Mouse (Mus musculus) heart, embryonic 13.5 days (tissue): Measurements from ENCODE around the gene Hdac8. TPM values are rescaled to one million over a fixed set of nuclear protein-coding genes. Genes with fewer than 3 reads are reported as not detected.

ENCODE experiments used
- ATAC-seq: fragments of 200-750 bp; cut with Nextera tagmentation; 2 replicates; pipeline ENCODE4 v1.8.0; 2017; ENCODE audit warnings: moderate TSS enrichment; ENCODE audit not compliant: insufficient number of reproducible peaks, low FRiP score, low TSS enrichment; ENCODE audit errors: extremely low read depth
- H3K27ac ChIP-seq: fragments of 300-500 bp; sonication (generic); replicated peaks from 2 replicates; pipeline ENCODE4 v1.5.1; 2015; ENCODE audit warnings: moderate library complexity, mild to moderate bottlenecking, inconsistent platforms
- H3K27me3 ChIP-seq: fragments of 300-500 bp; sonication (generic); replicated peaks from 2 replicates; pipeline ENCODE4 v1.6.1; 2015; ENCODE audit warnings: mild to moderate bottlenecking, inconsistent platforms
- H3K36me3 ChIP-seq: fragments of 300-500 bp; sonication (generic); 2 replicates; pipeline ENCODE4 v1.6.1; 2015; ENCODE audit warnings: mild to moderate bottlenecking, inconsistent platforms
- H3K4me1 ChIP-seq: fragments of 300-500 bp; sonication (generic); 2 replicates; pipeline ENCODE4 v1.6.1; 2015; ENCODE audit warnings: inconsistent platforms
- H3K4me2 ChIP-seq: fragments of 300-500 bp; sonication (generic); 2 replicates; pipeline ENCODE4 v1.6.1; 2015; ENCODE audit warnings: inconsistent platforms, mild to moderate bottlenecking, moderate library complexity
- H3K4me3 ChIP-seq: fragments of 300-500 bp; sonication (generic); 2 replicates; pipeline ENCODE4 v1.5.1; 2015; ENCODE audit warnings: moderate library complexity, mild to moderate bottlenecking, inconsistent platforms
- H3K9ac ChIP-seq: fragments of 300-500 bp; sonication (generic); 2 replicates; pipeline ENCODE4 v1.6.1; 2015; ENCODE audit warnings: inconsistent platforms, mild to moderate bottlenecking, moderate library complexity
- H3K9me3 ChIP-seq: fragments of 300-500 bp; sonication (generic); 2 replicates; pipeline ENCODE4 v1.6.1; 2016; ENCODE audit warnings: inconsistent platforms
- whole genome bisulfite sequencing: fragments of 180-500 bp; shearing (Covaris S2); methylation state at CpG from one replicate; pipeline ENCODE4 v1.1.7; 2015; ENCODE audit warnings: mixed read lengths; 5-methylcytosine and 5-hydroxymethylcytosine counted together
- polyA plus RNA-seq: library from polyadenylated mRNA; unstranded; fragments of >200 nt; fragmentation: Nextera tagmentation; extraction: Ambion mirVana; gene quantifications from 2 replicates; pipeline ENCODE4 v1.2.1, GENCODE M21; 2015

The Hdac8 gene
- polyA plus RNA-seq, 1 experiment from 2014 or later = 5.8 TPM

DNA sequence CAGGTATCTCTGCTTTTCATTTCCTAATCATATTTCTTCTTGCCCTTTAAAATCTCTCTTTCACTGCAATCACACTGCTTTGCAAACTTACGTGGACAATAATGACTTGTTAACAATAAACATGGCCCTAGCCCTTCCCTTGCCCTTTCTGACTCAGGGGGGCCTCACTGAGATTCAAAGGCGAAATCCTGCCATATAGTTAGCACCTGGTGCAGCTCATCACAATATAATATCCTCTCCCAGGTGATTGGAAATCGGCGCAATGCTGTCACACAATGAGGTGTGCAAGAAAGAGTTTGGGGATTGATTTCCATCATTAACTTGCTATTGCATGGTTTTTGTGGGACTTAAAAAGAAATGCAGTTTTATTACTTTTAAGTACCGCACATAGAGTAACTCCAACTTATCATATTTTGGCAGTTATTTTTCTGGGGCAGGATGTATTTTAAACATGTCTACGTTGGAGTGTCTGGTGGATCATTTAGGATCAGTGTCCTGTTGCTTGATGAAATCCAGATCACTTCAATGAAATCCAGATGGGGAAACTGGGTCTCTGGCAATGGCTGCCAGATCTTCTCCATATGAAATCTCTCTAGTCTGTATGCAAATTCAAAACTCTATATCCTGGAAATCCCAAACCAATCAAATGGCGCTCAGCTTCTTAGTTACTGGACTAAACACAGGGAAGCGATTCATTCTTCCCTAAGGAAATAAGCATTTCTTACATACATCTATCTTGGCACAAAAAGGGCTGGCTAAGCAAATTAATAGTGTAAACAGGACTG is 86.6 kb downstream of the Hdac8 start:
- Histone ChIP-seq H3K9ac (no peak overlapping the region), H3K9me3 (no peaks in the 10 kb centered on the region), H3K4me1 (no peaks in the 10 kb centered on the region), H3K4me3 (no peak overlapping the region), H3K27ac (no peak overlapping the region), H3K36me3 (no peaks in the 10 kb centered on the region), H3K27me3 (peaks cover 42% of the 10 kb centered on the region), H3K4me2 (no peak overlapping the region)
- no peak for ATAC-seq
- 79% methylated on average over 8 of the region's 8 CpGs for WGBS

DNA sequence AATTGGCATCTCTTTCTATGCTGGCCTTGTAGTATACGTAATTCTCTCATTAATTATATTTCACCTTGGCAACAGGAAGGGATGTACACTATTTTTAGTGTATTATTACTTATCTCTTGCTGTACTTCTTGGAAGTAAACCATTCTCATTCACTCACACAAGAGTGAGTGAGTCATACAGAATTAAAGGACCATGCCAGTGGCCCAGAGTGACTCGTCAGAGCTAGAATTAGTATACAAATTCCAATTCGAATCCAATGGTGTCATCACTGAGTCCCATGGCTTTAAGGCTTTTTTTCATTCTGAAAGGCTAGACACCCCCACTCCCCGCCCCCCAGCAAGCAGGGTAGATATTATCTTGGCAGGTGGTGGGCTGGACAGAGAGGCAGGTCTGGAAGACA is 88.2 kb downstream of the Hdac8 start:
- H3K4me2 ChIP-seq = no peak overlapping the region
- no peaks in the 10 kb centered on the region for H3K9me3 ChIP-seq
- peaks cover 38% of the 10 kb centered on the region for H3K27me3 ChIP-seq
- no peak for ATAC-seq
- H3K36me3 ChIP-seq = no peaks in the 10 kb centered on the region
- H3K27ac ChIP-seq = no peak overlapping the region
- H3K4me1 ChIP-seq = no peaks in the 10 kb centered on the region
- no peak overlapping the region for H3K9ac ChIP-seq
- H3K4me3 ChIP-seq = no peak overlapping the region
- WGBS = 60% methylated on average over 4 of the region's 4 CpGs

DNA sequence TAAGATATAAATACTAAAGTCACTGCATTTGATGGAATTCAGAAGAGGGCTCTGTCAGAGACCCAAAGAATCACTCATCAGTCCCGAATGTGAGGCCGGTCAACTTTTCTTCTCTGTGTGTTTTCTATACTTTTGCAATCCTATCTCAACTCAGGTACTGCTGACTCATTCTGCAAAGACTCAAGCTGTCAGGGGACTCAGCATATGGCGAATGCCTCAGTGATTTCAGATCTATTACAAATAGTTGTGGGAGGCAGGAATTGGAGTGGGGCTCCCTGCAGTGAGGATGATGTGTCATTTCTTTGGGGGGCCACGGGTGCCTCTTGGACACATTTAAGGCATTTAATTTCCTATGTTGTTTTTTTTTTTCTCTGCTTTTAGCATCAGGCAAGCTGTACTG is 88.8 kb downstream of the Hdac8 start:
- ATAC-seq = no peak

DNA sequence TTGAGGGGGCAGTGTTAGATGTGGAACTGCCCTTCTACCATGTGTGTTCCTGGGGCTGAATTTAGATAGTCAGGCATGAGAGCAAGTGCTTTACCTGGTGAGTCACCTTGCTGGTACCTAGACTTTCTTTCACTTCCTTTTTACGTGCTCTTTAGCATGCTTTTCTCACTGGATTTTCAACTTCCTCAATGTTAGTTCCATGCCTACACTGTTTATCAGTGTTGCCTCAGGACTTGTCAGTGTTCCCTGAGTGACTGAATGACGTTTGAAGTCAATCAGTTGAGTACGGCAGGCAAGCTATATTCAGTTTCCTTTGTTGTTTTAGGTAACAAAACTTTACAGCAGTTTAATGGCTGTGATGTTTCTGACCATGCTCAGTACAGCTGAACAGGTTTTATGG is 120.4 kb downstream of the Hdac8 start:
- WGBS = 42% methylated on average over 3 of the region's 3 CpGs
- peaks cover 25% of the 10 kb centered on the region for H3K27me3 ChIP-seq
- H3K27ac ChIP-seq = no peak overlapping the region
- ATAC-seq = no peak
- H3K9ac ChIP-seq = no peak overlapping the region
- no peaks in the 10 kb centered on the region for H3K36me3 ChIP-seq
- no peak overlapping the region for H3K4me3 ChIP-seq
- no peaks in the 10 kb centered on the region for H3K9me3 ChIP-seq
- H3K4me1 ChIP-seq = 0 out of 2 replicates have a peak, but pooled peaks cover 8% of the 10 kb centered on the region
- no peak overlapping the region for H3K4me2 ChIP-seq

More for the DNA sequence above, 88.8 kb downstream of the Hdac8 start:
- Histone ChIP-seq H3K4me3 (no peak overlapping the region), H3K4me1 (no peaks in the 10 kb centered on the region), H3K36me3 (no peaks in the 10 kb centered on the region), H3K4me2 (no peak overlapping the region), H3K9ac (no peak overlapping the region), H3K27ac (no peak overlapping the region), H3K27me3 (peaks cover 40% of the 10 kb centered on the region), H3K9me3 (no peaks in the 10 kb centered on the region)
- WGBS = 42% methylated on average over 4 of the region's 4 CpGs

GRCm38 (mm10) chrX:102383151-102383550 is 122.0 kb downstream of the Hdac8 start:
- peaks cover 25% of the 10 kb centered on the region for H3K27me3 ChIP-seq
- no peak overlapping the region for H3K27ac ChIP-seq
- 0 out of 2 replicates have a peak, but pooled peaks cover 8% of the 10 kb centered on the region for H3K4me1 ChIP-seq
- no peak overlapping the region for H3K9ac ChIP-seq
- H3K36me3 ChIP-seq = no peaks in the 10 kb centered on the region
- H3K9me3 ChIP-seq = no peaks in the 10 kb centered on the region
- no peak for ATAC-seq
- no peak overlapping the region for H3K4me2 ChIP-seq
- no peak overlapping the region for H3K4me3 ChIP-seq
- 70% methylated on average over 7 of the region's 7 CpGs for WGBS

DNA sequence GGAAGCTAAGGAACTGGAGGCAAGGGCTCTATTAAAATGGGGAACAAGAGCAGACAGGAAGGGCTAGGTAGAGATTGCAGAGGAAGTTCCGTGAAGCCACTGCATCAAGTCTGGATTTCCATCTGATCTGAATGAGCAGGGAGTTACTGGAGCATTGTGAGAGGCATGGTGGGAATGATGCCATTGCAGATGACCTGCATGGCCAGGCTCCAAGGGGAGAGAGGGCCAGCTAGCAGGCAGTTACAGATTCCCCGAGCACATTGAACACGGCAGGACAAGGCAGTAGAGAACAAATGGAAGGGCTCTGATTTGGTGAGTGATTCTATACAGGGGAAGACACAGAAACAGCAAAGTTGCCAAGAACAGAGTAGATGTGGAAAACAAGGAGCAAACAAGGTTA is 138.6 kb downstream of the Hdac8 start:
- peaks cover 13% of the 10 kb centered on the region; the same call in 1 of the 2 replicates for H3K27me3 ChIP-seq
- no peak for ATAC-seq
- no peak overlapping the region for H3K4me2 ChIP-seq

GRCm38 (mm10) chrX:102362244-102362643 is 142.9 kb downstream of the Hdac8 start:
- Histone ChIP-seq H3K9ac (no peak overlapping the region), H3K27me3 (no peaks in the 10 kb centered on the region; the same call in 1 of the 2 replicates), H3K4me3 (no peak overlapping the region), H3K4me1 (no peaks in the 10 kb centered on the region), H3K27ac (no peak overlapping the region), H3K9me3 (no peaks in the 10 kb centered on the region), H3K36me3 (no peaks in the 10 kb centered on the region), H3K4me2 (no peak overlapping the region)
- no peak for ATAC-seq
- 79% methylated on average over 2 of the region's 2 CpGs for WGBS

More for the DNA sequence above, 138.6 kb downstream of the Hdac8 start:
- H3K36me3 ChIP-seq = no peaks in the 10 kb centered on the region
- WGBS = 78% methylated on average over 3 of the region's 3 CpGs
- H3K27ac ChIP-seq = no peak overlapping the region
- H3K4me3 ChIP-seq = no peak overlapping the region
- no peak overlapping the region for H3K9ac ChIP-seq
- H3K9me3 ChIP-seq = no peaks in the 10 kb centered on the region
- no peaks in the 10 kb centered on the region for H3K4me1 ChIP-seq

GRCm38 (mm10) chrX:102353412-102353811 is 151.7 kb downstream of the Hdac8 start:
- H3K4me1 ChIP-seq = peaks cover 33% of the 10 kb centered on the region
- H3K36me3 ChIP-seq = 0 out of 2 replicates have a peak, but pooled peaks cover 4% of the 10 kb centered on the region
- no peak overlapping the region for H3K27ac ChIP-seq
- no peak overlapping the region for H3K4me2 ChIP-seq
- no peak overlapping the region for H3K9ac ChIP-seq
- peaks cover 2% of the 10 kb centered on the region for H3K27me3 ChIP-seq
- WGBS = 81% methylated on average over 3 of the region's 3 CpGs
- H3K9me3 ChIP-seq = no peaks in the 10 kb centered on the region
- H3K4me3 ChIP-seq = no peak overlapping the region
- ATAC-seq = no peak

DNA sequence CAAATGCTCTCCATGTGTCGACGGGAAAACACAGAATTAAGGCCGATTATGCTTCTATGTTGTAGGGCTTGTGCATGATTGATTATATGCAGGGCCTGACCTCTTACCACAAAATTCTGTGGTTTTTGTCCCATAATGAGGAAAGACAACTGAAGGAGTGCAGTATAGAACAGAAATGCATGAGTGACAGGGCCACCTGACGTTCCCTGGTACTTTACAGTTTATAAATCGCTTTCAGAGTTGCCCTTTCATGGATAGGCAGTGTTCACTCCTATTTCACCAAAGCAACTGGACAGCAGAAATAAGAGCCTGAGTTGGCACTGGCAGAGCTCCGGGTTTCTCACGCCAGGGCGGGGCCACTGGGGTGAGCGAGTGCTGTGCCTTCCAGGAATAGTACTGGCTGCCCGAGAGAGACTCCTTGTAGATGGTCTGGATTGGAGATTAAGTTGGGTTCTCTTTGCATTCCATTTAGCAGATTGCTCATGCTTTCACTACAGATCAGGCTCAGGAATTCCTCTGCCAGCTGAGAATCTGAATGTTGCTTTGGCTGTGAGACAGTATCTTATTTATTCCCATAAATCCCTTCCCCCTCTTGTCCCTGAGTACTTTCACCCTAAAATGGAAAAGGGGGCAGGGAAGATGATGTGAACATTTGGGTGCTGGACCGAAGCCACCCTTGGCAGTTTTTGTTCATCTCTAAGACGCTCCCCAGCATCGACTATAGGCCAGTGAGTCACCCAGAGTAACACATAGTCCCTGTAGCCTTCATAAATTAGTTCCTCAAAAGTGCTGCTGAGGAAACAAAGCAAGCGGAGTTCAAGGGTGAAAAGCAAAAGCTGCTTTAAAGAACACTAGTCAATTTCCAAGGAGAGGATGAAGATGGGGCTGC is 155.1 kb downstream of the Hdac8 start:
- no peaks in the 10 kb centered on the region for H3K9me3 ChIP-seq
- H3K9ac ChIP-seq = no peak overlapping the region
- H3K36me3 ChIP-seq = 0 out of 2 replicates have a peak, but pooled peaks cover 4% of the 10 kb centered on the region
- H3K4me3 ChIP-seq = no peak overlapping the region
- peaks cover 44% of the 10 kb centered on the region for H3K4me1 ChIP-seq
- whole genome bisulfite sequencing = 52% methylated on average over 14 of the region's 14 CpGs
- H3K27me3 ChIP-seq = peaks cover 12% of the 10 kb centered on the region
- peak overlapping the region; percentile 37 for H3K27ac ChIP-seq
- ATAC-seq = no peak
- H3K4me2 ChIP-seq = no peak overlapping the region

- 45% methylated on average over 9 of the region's 9 CpGs for WGBS
- Histone ChIP-seq H3K4me2 (no peak overlapping the region), H3K27me3 (peaks cover 23% of the 10 kb centered on the region), H3K36me3 (no peaks in the 10 kb centered on the region), H3K9ac (no peak overlapping the region), H3K9me3 (no peaks in the 10 kb centered on the region), H3K27ac (0 out of 2 replicates have a peak overlapping the region, but pooled peaks have one; percentile 37), H3K4me1 (peaks cover 44% of the 10 kb centered on the region), H3K4me3 (no peak overlapping the region)
- ATAC-seq = no peak
Measured at GRCm38 (mm10) chrX:102348886-102349486, 156.2 kb downstream of the Hdac8 start.

DNA sequence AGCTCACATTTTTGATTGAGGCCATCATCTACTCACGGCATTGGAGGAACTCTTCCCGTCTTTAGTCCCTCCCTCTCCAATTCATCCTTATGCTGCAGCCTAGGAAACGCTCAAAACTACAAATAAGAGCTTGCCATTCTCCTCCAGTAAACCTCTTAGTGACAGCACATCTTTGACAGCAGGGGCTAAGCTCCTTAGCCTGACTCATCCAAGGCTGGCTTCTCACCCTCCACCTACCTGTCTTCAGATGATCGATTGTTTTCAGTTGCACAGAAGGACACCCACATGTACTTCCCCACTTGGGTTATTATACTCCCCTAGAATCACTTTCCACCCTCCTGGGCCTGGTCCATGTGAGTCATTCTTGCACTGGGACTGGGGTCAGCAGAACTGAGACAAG is 163.5 kb downstream of the Hdac8 start:
- ATAC-seq = no peak
- H3K27ac ChIP-seq = no peak overlapping the region
- no peaks in the 10 kb centered on the region for H3K36me3 ChIP-seq
- H3K4me3 ChIP-seq = no peak overlapping the region
- no peaks in the 10 kb centered on the region for H3K9me3 ChIP-seq
- H3K4me1 ChIP-seq = 0 out of 2 replicates have a peak, but pooled peaks cover 13% of the 10 kb centered on the region
- no peak overlapping the region for H3K4me2 ChIP-seq
- no peak overlapping the region for H3K9ac ChIP-seq
- peaks cover 42% of the 10 kb centered on the region for H3K27me3 ChIP-seq
- 66% methylated on average over 4 of the region's 4 CpGs for WGBS
